Mouse (Mus musculus) ES-E14 (cell line): ENCODE measurements at regions not wholly inside any gene's neighbourhood (a gene's known extent, or its start where the extent isn't known, plus 50 kb on each side); places are given as distances from the start of the nearest gene placed in this dataset.

Experiments used
- DNase-seq: peaks from one replicate; pipeline ENCODE4 v3.0.0-alpha.2; 2013; ENCODE audit warnings: low read depth, low spot score
- H3K27ac ChIP-seq: 2 replicates; pipeline ENCODE4 v1.5.1; 2012; ENCODE audit warnings: low read depth, mild to moderate bottlenecking, low read length, moderate library complexity, mixed read lengths; ENCODE audit not compliant: poor library complexity, insufficient read depth, severe bottlenecking
- H3K36me3 ChIP-seq: 2 replicates; pipeline ENCODE4 v1.6.1; 2012; ENCODE audit warnings: mild to moderate bottlenecking, low read length, moderate library complexity, mixed read lengths; ENCODE audit not compliant: control insufficient read depth, poor library complexity, insufficient read depth, severe bottlenecking
- H3K4me1 ChIP-seq, 2 experiments: fragments of 150-350 bp in 1 of 2; sonication (generic) in 1 of 2; 2 replicates each; pipeline ENCODE4 v1.6.1; 2012; ENCODE audit warnings: low read length in 2 of 2, mild to moderate bottlenecking in 1 of 2, mixed read lengths in 1 of 2; ENCODE audit not compliant: control insufficient read depth in 2 of 2, insufficient read depth in 2 of 2, poor library complexity in 1 of 2
- H3K4me3 ChIP-seq, 2 experiments: fragments of 150-350 bp in 1 of 2; sonication (generic) in 1 of 2; 2 replicates each; pipeline ENCODE4 v1.5.1; 2012; ENCODE audit warnings: low read length in 2 of 2, low read depth in 1 of 2, mild to moderate bottlenecking in 1 of 2, mixed read lengths in 1 of 2; ENCODE audit not compliant: insufficient read depth in 1 of 2, poor library complexity in 1 of 2, severe bottlenecking in 1 of 2
- H3K9ac ChIP-seq: 2 replicates; pipeline ENCODE4 v1.6.1; 2012; ENCODE audit warnings: low read depth, mild to moderate bottlenecking, low read length, mixed read lengths; ENCODE audit not compliant: poor library complexity, insufficient read depth, severe bottlenecking
- H3K9me3 ChIP-seq: fragments of 150-350 bp; sonication (generic); 2 replicates; pipeline ENCODE4 v1.6.1; 2012; ENCODE audit warnings: low read depth, mild to moderate bottlenecking, low read length; ENCODE audit not compliant: control insufficient read depth, insufficient read depth
- CHD2 ChIP-seq: IDR thresholded peaks from 2 replicates; pipeline ENCODE4 v1.6.1; 2014; ENCODE audit warnings: mild to moderate bottlenecking, low read depth, low read length, inconsistent platforms
- HCFC1 ChIP-seq: IDR thresholded peaks from 2 replicates; pipeline ENCODE4 v1.6.1; 2012; ENCODE audit warnings: low read length, inconsistent platforms, borderline replicate concordance; ENCODE audit not compliant: insufficient read depth
- MAFK ChIP-seq: IDR thresholded peaks from 2 replicates; pipeline ENCODE4 v1.6.1; 2014; ENCODE audit warnings: mild to moderate bottlenecking, low read depth, low read length, inconsistent platforms; ENCODE audit not compliant: insufficient read depth
- ZC3H11A ChIP-seq: IDR thresholded peaks from 2 replicates; pipeline ENCODE4 v1.6.1; 2012; ENCODE audit warnings: low read depth, mild to moderate bottlenecking, inconsistent platforms, low read length, borderline replicate concordance
- ZNF384 ChIP-seq: IDR thresholded peaks from 2 replicates; pipeline ENCODE4 v1.6.1; 2012; ENCODE audit warnings: low read depth, low read length, inconsistent platforms
- in situ Hi-C, 2 experiments: fragments of 600-800 bp; cut with MboI; formaldehyde crosslinking; loops; one replicate each; pipeline ENCODE4 v1.15.1; 2025; ENCODE audit warnings: low sequenced_read_pairs in 2 of 2, inconsistent platforms in 1 of 2; ENCODE audit not compliant: unreplicated experiment in 2 of 2

GRCm38 (mm10) chr13:81978003-81978402, 195.1 kb downstream of the Cetn3 start:
- in situ Hi-C loops = no loop called here
- no peaks in the 10 kb centered on the region for H3K9me3 ChIP-seq
- no peaks in the 10 kb centered on the region for H3K36me3 ChIP-seq
- no peak for DNase-seq
- H3K9ac ChIP-seq = no peak overlapping the region
- H3K4me3 ChIP-seq = no peak overlapping the region
- no peak overlapping the region for H3K27ac ChIP-seq
- no peaks in the 10 kb centered on the region for H3K4me1 ChIP-seq
- no peak for TF ChIP-seq ZC3H11A
- no peak for TF ChIP-seq HCFC1
- no peak for TF ChIP-seq ZNF384
- no peak for TF ChIP-seq MAFK
- no peak for TF ChIP-seq CHD2

DNA sequence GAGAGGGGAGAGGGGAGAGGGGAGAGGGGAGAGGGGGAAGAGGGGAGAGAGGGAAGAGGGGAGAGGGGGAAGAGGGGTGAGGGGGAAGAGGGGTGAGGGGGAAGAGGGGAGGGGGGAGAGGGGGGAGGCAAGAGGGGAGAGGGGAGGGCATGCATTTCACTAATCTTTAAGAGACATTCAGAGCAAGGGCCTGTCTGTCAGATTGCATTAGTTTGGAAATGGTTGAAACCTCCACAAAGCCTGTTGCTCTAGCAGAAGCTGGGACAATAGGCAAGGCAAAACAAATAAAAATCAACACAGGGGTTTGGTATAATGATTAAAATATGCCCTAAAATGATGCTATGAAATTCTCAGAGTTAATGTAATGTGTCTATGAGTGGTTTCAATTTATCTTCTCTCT, 196.4 kb downstream of the Cetn3 start:
- in situ Hi-C loops = no loop called here
- no peaks in the 10 kb centered on the region for H3K4me1 ChIP-seq
- no peak for TF ChIP-seq CHD2
- TF ChIP-seq ZNF384 = no peak
- no peak for TF ChIP-seq HCFC1
- H3K9me3 ChIP-seq = no peaks in the 10 kb centered on the region
- no peaks in the 10 kb centered on the region for H3K36me3 ChIP-seq
- DNase-seq = no peak
- H3K27ac ChIP-seq = no peak overlapping the region
- H3K4me3 ChIP-seq = no peak overlapping the region
- no peak overlapping the region for H3K9ac ChIP-seq

DNA sequence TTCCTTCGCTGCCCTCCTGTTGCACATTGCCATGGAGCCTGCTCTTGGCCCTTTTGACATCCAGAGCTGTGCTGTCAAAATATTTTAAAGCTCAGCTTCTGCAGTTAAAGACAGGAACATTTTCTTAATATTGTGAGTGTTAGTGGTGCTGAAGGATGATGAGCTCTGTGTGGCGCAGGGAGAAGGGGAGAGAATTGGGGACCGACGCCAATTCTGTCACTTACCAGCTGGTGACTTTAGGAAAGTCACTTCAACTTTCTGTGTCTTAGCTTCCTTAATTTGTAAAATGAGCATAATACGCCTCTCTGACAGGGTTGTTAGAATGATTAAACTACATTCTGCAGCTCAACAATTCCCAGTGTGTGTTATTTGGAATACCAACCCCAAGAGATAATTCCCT, 197.2 kb downstream of the Cetn3 start:
- in situ Hi-C loops = no loop called here
- Histone ChIP-seq H3K9me3 (no peaks in the 10 kb centered on the region), H3K4me1 (no peaks in the 10 kb centered on the region), H3K9ac (no peak overlapping the region), H3K27ac (no peak overlapping the region), H3K4me3 (no peak overlapping the region), H3K36me3 (no peaks in the 10 kb centered on the region)
- TF ChIP-seq MAFK (no peak), CHD2 (no peak), HCFC1 (no peak), ZNF384 (no peak), ZC3H11A (no peak)
- no peak for DNase-seq

DNA sequence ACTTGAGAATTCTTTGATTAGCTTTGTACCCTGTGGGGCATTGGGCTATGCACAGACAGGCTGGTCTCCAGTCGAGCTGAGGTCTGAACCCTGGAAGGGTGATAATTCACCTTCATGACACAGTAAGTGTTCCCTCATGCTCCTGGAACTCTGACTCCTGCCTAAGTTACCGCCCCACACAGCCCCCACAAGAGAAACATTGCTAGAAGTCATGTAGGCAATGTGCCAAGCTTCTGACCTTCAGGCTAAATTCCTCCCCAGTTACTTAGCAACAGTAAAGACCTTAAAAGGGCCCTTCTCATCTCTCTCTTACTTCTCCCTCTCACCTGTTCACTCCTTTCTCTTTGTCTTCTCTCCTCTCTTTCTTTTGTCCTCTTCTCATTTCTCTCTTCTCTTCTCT, 199.6 kb downstream of the Cetn3 start:
- H3K4me3 ChIP-seq = no peak overlapping the region
- in situ Hi-C loops = no loop called here
- H3K36me3 ChIP-seq = no peaks in the 10 kb centered on the region
- no peak for TF ChIP-seq ZNF384
- no peak overlapping the region for H3K9ac ChIP-seq
- no peaks in the 10 kb centered on the region for H3K4me1 ChIP-seq
- DNase-seq = no peak
- H3K9me3 ChIP-seq = no peaks in the 10 kb centered on the region
- no peak overlapping the region for H3K27ac ChIP-seq

DNA sequence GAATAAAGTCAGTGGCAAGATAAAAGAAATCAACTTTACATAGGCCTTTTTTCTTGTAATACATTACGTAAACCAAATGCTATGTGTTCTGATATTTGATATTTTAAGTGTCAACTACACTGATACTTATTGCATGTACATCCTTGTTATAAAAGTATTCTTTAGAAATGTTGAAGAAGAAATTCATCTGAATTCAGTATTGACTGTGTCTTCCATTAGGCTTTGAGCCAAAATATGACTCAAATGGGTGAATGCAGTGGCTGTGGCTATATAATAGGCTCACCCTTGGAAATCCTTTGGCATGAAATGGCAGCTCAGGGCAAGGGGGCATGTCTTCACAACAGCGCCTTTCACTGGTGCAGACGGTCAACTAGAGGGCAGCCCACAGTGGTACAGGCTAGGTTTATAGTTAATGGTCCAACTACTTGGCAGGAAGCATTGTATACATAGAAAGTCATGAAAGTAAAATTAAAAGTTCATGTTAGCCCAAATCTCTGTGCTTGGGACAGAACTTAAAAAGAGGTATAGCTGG, 217.9 kb downstream of the Cetn3 start:
- no peak overlapping the region for H3K9ac ChIP-seq
- H3K9me3 ChIP-seq = no peaks in the 10 kb centered on the region
- H3K36me3 ChIP-seq = no peaks in the 10 kb centered on the region
- no peaks in the 10 kb centered on the region for H3K4me1 ChIP-seq
- in situ Hi-C loops = no loop called here
- H3K27ac ChIP-seq = no peak overlapping the region
- H3K4me3 ChIP-seq = no peak overlapping the region
- TF ChIP-seq ZC3H11A (no peak), HCFC1 (no peak), ZNF384 (no peak), CHD2 (no peak), MAFK (no peak)
- DNase-seq = no peak
